Mouse (Mus musculus): ENCODE results near the gene Mmp28.

DNA sequence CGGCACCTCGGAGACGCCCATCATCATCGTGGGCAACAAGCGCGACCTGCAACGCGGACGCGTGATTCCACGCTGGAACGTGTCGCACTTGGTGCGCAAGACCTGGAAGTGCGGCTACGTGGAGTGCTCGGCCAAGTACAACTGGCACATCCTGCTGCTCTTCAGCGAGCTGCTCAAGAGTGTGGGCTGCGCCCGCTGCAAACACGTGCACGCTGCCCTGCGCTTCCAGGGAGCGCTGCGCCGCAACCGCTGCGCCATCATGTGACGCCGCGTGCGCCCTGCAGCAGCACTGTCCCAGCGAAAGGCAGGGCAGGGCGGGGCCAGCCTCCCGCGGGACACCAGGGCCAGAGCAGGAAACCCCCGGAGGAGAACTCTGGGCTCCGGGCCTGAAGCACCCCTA is 44.3 kb downstream of the Mmp28 start:
- no peak for TF ChIP-seq POLR2A (IDR thresholded peaks at IDR 0.05; ENCODE audit: borderline replicate concordance, extremely low read depth, insufficient read depth, insufficient read length, poor library complexity, severe bottlenecking)
- TF ChIP-seq CTCF (IDR thresholded peaks at IDR 0.05; ENCODE audit: borderline replicate concordance, extremely low read depth, insufficient read depth, insufficient read length), result no peak

Measured in brain, embryonic 14.5 days (tissue).